Mouse (Mus musculus): ENCODE data around the gene Scaf1. TPM values are rescaled to one million over a fixed set of nuclear protein-coding genes. Genes with fewer than 3 reads are reported as not detected.

Gene Scaf1
- polyA plus RNA-seq, 1 experiment from 2014 or later, result 46.1 TPM

GRCm38 (mm10) chr7:45037720-45038361 lies 21.7 kb upstream of the Scaf1 start:
- 76% methylated on average over 7 of the region's 7 CpGs for WGBS
- H3K36me3 ChIP-seq, result peaks cover 96% of the 10 kb centered on the region
- no peak for ATAC-seq (ENCODE audit: low FRiP score)
- H3K9ac ChIP-seq (replicated peaks), result no peak overlapping the region
- no peak overlapping the region for H3K4me3 ChIP-seq (replicated peaks)
- H3K27ac ChIP-seq (replicated peaks), result no peak overlapping the region
- no peaks in the 10 kb centered on the region for H3K9me3 ChIP-seq (replicated peaks)
- no peaks in the 10 kb centered on the region for H3K4me1 ChIP-seq
- H3K4me2 ChIP-seq, result no peak overlapping the region
- no peaks in the 10 kb centered on the region for H3K27me3 ChIP-seq (replicated peaks)

GRCm38 (mm10) chr7:45036702-45037101 lies 20.5 kb upstream of the Scaf1 start:
- no peak overlapping the region for H3K4me2 ChIP-seq
- H3K4me1 ChIP-seq, result no peaks in the 10 kb centered on the region
- no peak for ATAC-seq (ENCODE audit: low FRiP score)
- WGBS, result 96% methylated on average over 11 of the region's 11 CpGs
- no peak overlapping the region for H3K4me3 ChIP-seq (replicated peaks)
- H3K27ac ChIP-seq (replicated peaks), result no peak overlapping the region
- H3K9ac ChIP-seq (replicated peaks), result no peak overlapping the region
- H3K9me3 ChIP-seq (replicated peaks), result no peaks in the 10 kb centered on the region
- H3K36me3 ChIP-seq, result peaks cover 96% of the 10 kb centered on the region
- no peaks in the 10 kb centered on the region for H3K27me3 ChIP-seq (replicated peaks)

GRCm38 (mm10) chr7:45035631-45036030 lies 19.5 kb upstream of the Scaf1 start:
- no peak overlapping the region for H3K9ac ChIP-seq (replicated peaks)
- H3K36me3 ChIP-seq, result peaks cover 96% of the 10 kb centered on the region
- ATAC-seq (ENCODE audit: low FRiP score), result no peak
- no peaks in the 10 kb centered on the region for H3K27me3 ChIP-seq (replicated peaks)
- no peak overlapping the region for H3K4me3 ChIP-seq (replicated peaks)
- H3K4me1 ChIP-seq, result no peaks in the 10 kb centered on the region
- no peak overlapping the region for H3K27ac ChIP-seq (replicated peaks)
- no peaks in the 10 kb centered on the region for H3K9me3 ChIP-seq (replicated peaks)
- WGBS, result 93% methylated on average over 3 of the region's 3 CpGs
- no peak overlapping the region for H3K4me2 ChIP-seq

GRCm38 (mm10) chr7:45033722-45034359 lies 17.7 kb upstream of the Scaf1 start:
- no peak for ATAC-seq (ENCODE audit: low FRiP score)
- WGBS, result 98% methylated on average over 19 of the region's 19 CpGs
- no peak overlapping the region for H3K4me3 ChIP-seq (replicated peaks)
- H3K4me2 ChIP-seq, result no peak overlapping the region
- H3K9me3 ChIP-seq (replicated peaks), result no peaks in the 10 kb centered on the region
- no peaks in the 10 kb centered on the region for H3K4me1 ChIP-seq
- no peaks in the 10 kb centered on the region for H3K27me3 ChIP-seq (replicated peaks)
- H3K27ac ChIP-seq (replicated peaks), result no peak overlapping the region
- peaks cover 96% of the 10 kb centered on the region for H3K36me3 ChIP-seq
- no peak overlapping the region for H3K9ac ChIP-seq (replicated peaks)

GRCm38 (mm10) chr7:45030857-45031256 lies 14.7 kb upstream of the Scaf1 start:
- WGBS, result 97% methylated on average over 8 of the region's 8 CpGs
- Histone ChIP-seq H3K4me1 (peaks cover 10% of the 10 kb centered on the region), H3K4me2 (no peak overlapping the region), H3K27ac (replicated peaks) (no peak overlapping the region), H3K27me3 (replicated peaks) (no peaks in the 10 kb centered on the region), H3K9ac (replicated peaks) (no peak overlapping the region), H3K9me3 (replicated peaks) (no peaks in the 10 kb centered on the region), H3K4me3 (replicated peaks) (no peak overlapping the region), H3K36me3 (peaks cover 88% of the 10 kb centered on the region)
- ATAC-seq (ENCODE audit: low FRiP score), result no peak

GRCm38 (mm10) chr7:45029995-45030394 lies 13.8 kb upstream of the Scaf1 start:
- Histone ChIP-seq H3K27ac (replicated peaks) (no peak overlapping the region), H3K4me1 (peaks cover 10% of the 10 kb centered on the region), H3K36me3 (peaks cover 79% of the 10 kb centered on the region), H3K9ac (replicated peaks) (no peak overlapping the region), H3K4me2 (no peak overlapping the region), H3K9me3 (replicated peaks) (no peaks in the 10 kb centered on the region), H3K4me3 (replicated peaks) (no peak overlapping the region), H3K27me3 (replicated peaks) (no peaks in the 10 kb centered on the region)
- 94% methylated on average over 6 of the region's 6 CpGs for WGBS
- no peak for ATAC-seq (ENCODE audit: low FRiP score)

- Histone ChIP-seq H3K4me1 (peaks cover 10% of the 10 kb centered on the region), H3K27me3 (replicated peaks) (no peaks in the 10 kb centered on the region), H3K4me2 (no peak overlapping the region), H3K27ac (replicated peaks) (no peak overlapping the region), H3K9me3 (replicated peaks) (no peaks in the 10 kb centered on the region), H3K4me3 (replicated peaks) (no peak overlapping the region), H3K9ac (replicated peaks) (no peak overlapping the region), H3K36me3 (peaks cover 63% of the 10 kb centered on the region)
- no peak for ATAC-seq (ENCODE audit: low FRiP score)
- WGBS, result 96% methylated on average over 11 of the region's 11 CpGs
These were observed 12.2 kb upstream of the Scaf1 start for GRCm38 (mm10) chr7:45028351-45028750.

- no peak overlapping the region; the same call in 1 of the 2 replicates for H3K27ac ChIP-seq (replicated peaks)
- H3K4me1 ChIP-seq, result peaks cover 10% of the 10 kb centered on the region
- no peak overlapping the region for H3K4me2 ChIP-seq
- no peak for ATAC-seq (ENCODE audit: low FRiP score)
- no peak overlapping the region for H3K4me3 ChIP-seq (replicated peaks)
- no peak overlapping the region for H3K9ac ChIP-seq (replicated peaks)
- H3K36me3 ChIP-seq, result peaks cover 58% of the 10 kb centered on the region
- no peaks in the 10 kb centered on the region for H3K27me3 ChIP-seq (replicated peaks)
- H3K9me3 ChIP-seq (replicated peaks), result no peaks in the 10 kb centered on the region
- WGBS, result 95% methylated on average over 9 of the region's 9 CpGs
These were observed 11.6 kb upstream of the Scaf1 start for GRCm38 (mm10) chr7:45027761-45028160.

- H3K27me3 ChIP-seq (replicated peaks), result no peaks in the 10 kb centered on the region
- no peak overlapping the region for H3K4me3 ChIP-seq (replicated peaks)
- peaks cover 10% of the 10 kb centered on the region for H3K4me1 ChIP-seq
- 33% methylated on average over 2 of the region's 2 CpGs for WGBS
- no peaks in the 10 kb centered on the region for H3K9me3 ChIP-seq (replicated peaks)
- no peak overlapping the region for H3K4me2 ChIP-seq
- no peak overlapping the region for H3K9ac ChIP-seq (replicated peaks)
- peaks cover 43% of the 10 kb centered on the region for H3K36me3 ChIP-seq
- ATAC-seq (ENCODE audit: low FRiP score), result no peak; the same call in 1 of the 2 replicates
- peak overlapping the region; percentile 7; the same call in 1 of the 2 replicates for H3K27ac ChIP-seq (replicated peaks)
These were observed 10.1 kb upstream of the Scaf1 start for GRCm38 (mm10) chr7:45026256-45026655.

GRCm38 (mm10) chr7:45025601-45026220 lies 9.5 kb upstream of the Scaf1 start:
- Histone ChIP-seq H3K4me1 (peaks cover 10% of the 10 kb centered on the region), H3K4me3 (replicated peaks) (no peak overlapping the region), H3K9me3 (replicated peaks) (no peaks in the 10 kb centered on the region), H3K4me2 (no peak overlapping the region), H3K27me3 (replicated peaks) (no peaks in the 10 kb centered on the region), H3K9ac (replicated peaks) (no peak overlapping the region), H3K27ac (replicated peaks) (peak overlapping the region; percentile 7; the same call in 1 of the 2 replicates), H3K36me3 (peaks cover 38% of the 10 kb centered on the region)
- no peak for ATAC-seq (ENCODE audit: low FRiP score)
- WGBS, result 82% methylated on average over 8 of the region's 8 CpGs

- Histone ChIP-seq H3K4me2 (no peak overlapping the region), H3K9ac (replicated peaks) (no peak overlapping the region), H3K9me3 (replicated peaks) (no peaks in the 10 kb centered on the region), H3K4me1 (peaks cover 10% of the 10 kb centered on the region), H3K36me3 (peaks cover 27% of the 10 kb centered on the region), H3K27me3 (replicated peaks) (no peaks in the 10 kb centered on the region), H3K4me3 (replicated peaks) (no peak overlapping the region), H3K27ac (replicated peaks) (peak overlapping the region; percentile 28; the same call in 1 of the 2 replicates)
- ATAC-seq (ENCODE audit: low FRiP score), result no peak
- WGBS, result 92% methylated on average over 15 of the region's 15 CpGs
These were observed 8.4 kb upstream of the Scaf1 start for GRCm38 (mm10) chr7:45024281-45025248.
